Mouse (Mus musculus): ENCODE data around the gene Nkiras1.
"Not testable (repeated sequence)": the region's sequence is repeated elsewhere in the genome, so short reads cannot be mapped to it uniquely, and the experiment has no call there.

The Nkiras1 gene

GRCm38 (mm10) chr14:18270529-18271441 lies at the start of gene Nkiras1, which contains the start of gene Rpl15:
TSS of gene Nkiras1 (plus strand) at chr14:18271136.
TSS of gene Rpl15 (minus strand) at chr14:18271391.
- peak; percentile 98 for DNase-seq (ENCODE audit: low spot score)

GRCm38 (mm10) chr14:18221977-18222376 lies 49.0 kb upstream of the Nkiras1 start:
- no peak for DNase-seq (ENCODE audit: low spot score)

- not testable (repeated sequence) for DNase-seq (ENCODE audit: low spot score)
Observed at GRCm38 (mm10) chr14:18225431-18225830, 45.5 kb upstream of the Nkiras1 start.

- not testable (repeated sequence) for DNase-seq (ENCODE audit: low spot score)
Observed at GRCm38 (mm10) chr14:18226181-18226580, 44.8 kb upstream of the Nkiras1 start.

GRCm38 (mm10) chr14:18229751-18230150 lies 41.2 kb upstream of the Nkiras1 start:
- not testable (repeated sequence) for DNase-seq (ENCODE audit: low spot score)

- DNase-seq (ENCODE audit: low spot score), result not testable (repeated sequence)
Observed at GRCm38 (mm10) chr14:18231866-18232265, 39.1 kb upstream of the Nkiras1 start.

GRCm38 (mm10) chr14:18233076-18233475 lies 37.9 kb upstream of the Nkiras1 start:
- no peak for DNase-seq (ENCODE audit: low spot score)

- no peak for DNase-seq (ENCODE audit: low spot score)
Observed at GRCm38 (mm10) chr14:18233981-18234960, 36.7 kb upstream of the Nkiras1 start.

- DNase-seq (ENCODE audit: low spot score), result not testable (repeated sequence)
Observed at GRCm38 (mm10) chr14:18236496-18237235, 34.3 kb upstream of the Nkiras1 start.

- no peak for DNase-seq (ENCODE audit: low spot score)
Observed at GRCm38 (mm10) chr14:18237381-18237780, 33.6 kb upstream of the Nkiras1 start.

- peak; percentile 99 for DNase-seq (ENCODE audit: low spot score)
Observed at GRCm38 (mm10) chr14:18238131-18238749, 32.7 kb upstream of the Nkiras1 start.

- peak; percentile 97 for DNase-seq (ENCODE audit: low spot score)
Observed at GRCm38 (mm10) chr14:18238750-18239731, 31.9 kb upstream of the Nkiras1 start, which contains the start of gene Nr1d2. TSS of gene Nr1d2 (minus strand) at chr14:18239127.

- DNase-seq (ENCODE audit: low spot score), result no peak
Observed at GRCm38 (mm10) chr14:18240132-18240531, 30.8 kb upstream of the Nkiras1 start.

- no peak for DNase-seq (ENCODE audit: low spot score)
Observed at GRCm38 (mm10) chr14:18241786-18242185, 29.1 kb upstream of the Nkiras1 start.

GRCm38 (mm10) chr14:18242638-18243130 lies 28.3 kb upstream of the Nkiras1 start:
- DNase-seq (ENCODE audit: low spot score), result no peak

- DNase-seq (ENCODE audit: low spot score), result no peak
Observed at GRCm38 (mm10) chr14:18261203-18261602, 9.7 kb upstream of the Nkiras1 start.

GRCm38 (mm10) chr14:18263427-18263826 lies 7.5 kb upstream of the Nkiras1 start:
- no peak for DNase-seq (ENCODE audit: low spot score)

GRCm38 (mm10) chr14:18269947-18270528 lies 898 bp upstream of the Nkiras1 start:
- DNase-seq (ENCODE audit: low spot score), result not testable (repeated sequence)

- no peak for DNase-seq (ENCODE audit: low spot score)
Observed at GRCm38 (mm10) chr14:18271666-18272065, 730 bp downstream of the Nkiras1 start.
